ENCODE assay signal across 10 mouse cellular contexts in the genomic region with DNA sequence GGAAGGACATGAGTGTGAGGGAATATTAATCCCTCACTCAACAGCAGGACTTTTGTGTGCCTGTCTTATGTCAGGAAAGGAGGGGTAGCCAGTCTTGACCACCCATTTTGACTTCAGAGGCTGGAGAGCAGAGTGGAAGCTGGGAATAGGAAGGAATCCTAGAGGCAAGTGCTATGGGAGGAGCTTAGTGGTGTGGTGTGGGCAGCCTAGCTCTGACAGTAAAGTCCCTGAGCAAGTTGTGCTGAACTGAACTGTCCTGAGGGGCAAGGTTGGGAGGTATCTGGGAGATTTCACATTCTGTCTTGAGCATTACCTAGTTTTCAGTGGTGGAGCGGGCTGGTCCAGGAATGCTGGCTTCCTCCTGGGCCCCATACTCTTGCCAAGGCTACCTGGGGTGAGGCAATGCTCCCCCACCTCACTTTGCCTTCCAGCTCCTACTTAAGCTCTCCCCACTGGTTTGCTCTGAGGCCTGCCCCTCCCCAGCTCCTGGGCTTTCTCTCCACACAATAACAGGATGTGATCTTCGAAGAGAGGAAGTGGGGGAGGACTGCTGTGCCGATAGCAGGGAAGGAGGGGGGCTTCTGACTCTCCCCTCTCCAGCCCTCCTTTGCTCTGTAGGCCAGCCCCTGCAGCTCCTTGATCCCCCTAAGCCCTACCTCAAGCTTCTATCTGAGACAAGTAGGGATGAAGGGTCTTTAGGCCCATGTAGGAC. TPM values are rescaled to one million over a fixed set of nuclear protein-coding genes. Genes with fewer than 3 reads are reported as not detected.
A peak's percentile ranks its signal among the peaks of the same experiment; 100 is the strongest.
DNase-seq lines count a peak whose midpoint lies in the region; ATAC-seq lines count a peak whose summit lies in the region.
"Had no signal": no experiment of that assay in that cellular context is flagged by ENCODE, and none has a peak within 500 bp of the region (broad histone marks: within the 10 kb centered on the region; RNA-seq: fewer than 3 reads in every experiment).

No protein-coding gene starts in this region.

- no peaks in the 10 kb centered on the region for H3K9me3 ChIP-seq in lung, embryonic 16.5 days (ENCODE audit: control insufficient read depth, low read length)

- no peaks in the 10 kb centered on the region for H3K27me3 ChIP-seq in lung, embryonic 16.5 days (ENCODE audit: control insufficient read depth, insufficient read depth, low read depth, low read length)

- H3K4me1 ChIP-seq in lung, embryonic 16.5 days (replicated peaks; ENCODE audit: control insufficient read depth, insufficient read depth, low read length) = peaks cover 9% of the 10 kb centered on the region

- peak overlapping the region; percentile 74 for H3K27ac ChIP-seq in lung, embryonic 16.5 days (ENCODE audit: low read length)

- intact Hi-C loops in heart, postnatal 36 days (cut with DNase I) = loop anchor here (2.0 kb wide), 1 partner anchor 17 kb away; no protein-coding TSS in a partner anchor

- H3K4me2 ChIP-seq in lung, embryonic 16.5 days (ENCODE audit: low read depth, low read length) = no peak overlapping the region

- no peaks in the 10 kb centered on the region for H3K36me3 ChIP-seq in lung, embryonic 16.5 days (ENCODE audit: control insufficient read depth, insufficient read depth, low read length)

- DNase-seq in 416B (ENCODE audit: low read depth) = peak; percentile 84
- DNase-seq in R1 (ENCODE audit: low read depth, low spot score) = peak; percentile 13
- peak; percentile 26 to 35 for DNase-seq in heart, postnatal 36 days
- DNase-seq in cerebellum, adult 9-11 months = no peak
- no peak for DNase-seq in retina, postnatal 1 day
- DNase-seq in frontal cortex, adult 2 months (ENCODE audit: extremely low spot score in 1 of 2, low spot score in 1 of 2) = no peak
- no peak for DNase-seq in right cerebral cortex, postnatal 4 days
- DNase-seq: gastrocnemius, postnatal 10 days had no signal

- ATAC-seq in lung, embryonic 16.5 days (ENCODE audit: low read depth) = peak; percentile 79

- 29% methylated on average over 3 of the region's 3 CpGs for WGBS in lung, embryonic 16.5 days

- H3K9ac ChIP-seq in lung, embryonic 16.5 days (ENCODE audit: low read length) = no peak overlapping the region

- H3K4me3 ChIP-seq in lung, embryonic 16.5 days (ENCODE audit: low read length) = no peak overlapping the region
- H3K4me3 ChIP-seq: myocyte had no signal

RNA-seq across cellular contexts. Expression of gene Pdzk1ip1, which starts 13.1 kb away (rescaled TPM):
- total RNA-seq in heart, postnatal 36 days (2021) = not detected
- 33.8 and 37.9 TPM in 2 replicates for polyA plus RNA-seq in lung, embryonic 16.5 days (2015; fragmentation: Nextera tagmentation; extraction: Ambion mirVana)
- 0.97 and 1.00 TPM in 2 replicates for polyA plus RNA-seq in frontal cortex, adult 2 months (2012; rRNA removed)

RNA-seq across cellular contexts. Expression of gene Tal1, which starts 19.1 kb away (rescaled TPM):
- 1 to 10 TPM; 4.0 to 4.3 TPM for total RNA-seq in heart, postnatal 36 days (2021)
- polyA plus RNA-seq in lung, embryonic 16.5 days (2015; fragmentation: Nextera tagmentation; extraction: Ambion mirVana) = 1.6 and 1.7 TPM in 2 replicates
- polyA plus RNA-seq in frontal cortex, adult 2 months (2012; rRNA removed) = 1.4 and 1.6 TPM in 2 replicates
- polyA plus RNA-seq: myocyte had no signal

RNA-seq across cellular contexts. Expression of gene Cyp4x1, which starts 58.7 kb away (rescaled TPM):
- total RNA-seq in heart, postnatal 36 days (2021) = not detected
- not detected in 2 replicates for polyA plus RNA-seq in lung, embryonic 16.5 days (2015; fragmentation: Nextera tagmentation; extraction: Ambion mirVana)
- polyA plus RNA-seq in frontal cortex, adult 2 months (2012; rRNA removed) = 9.4 and 12.0 TPM in 2 replicates
- polyA plus RNA-seq: myocyte had no signal

Comparison
In these comparisons a context has a peak if more than half of its experiments do, and no peak if none do; other contexts are left out.
1. DNase-seq: peak in 416B (single experiment), R1 (single experiment) and heart, postnatal 36 days (2 of 2); none in cerebellum, adult 9-11 months (single experiment), retina, postnatal 1 day (single experiment), frontal cortex, adult 2 months (0 of 2) and right cerebral cortex, postnatal 4 days (single experiment).
2. RNA of gene Pdzk1ip1, which starts 13.1 kb away (polyA plus RNA-seq): 33.8 to 37.9 TPM in lung, embryonic 16.5 days; 0.97 to 1.00 TPM in frontal cortex, adult 2 months; every median in the first group is over 10 times any median in the second.
3. RNA of gene Cyp4x1, which starts 58.7 kb away (polyA plus RNA-seq): 9.4 to 12.0 TPM in frontal cortex, adult 2 months; not detected in lung, embryonic 16.5 days; every median in the first group is over 10 times any median in the second.